Mouse (Mus musculus): ENCODE data around the gene Sertad2. TPM values are rescaled to one million over a fixed set of nuclear protein-coding genes. Genes with fewer than 3 reads are reported as not detected.

Sertad2 gene
- total RNA-seq, 2 experiments from 2014 or later = 21.9 to 23.6 TPM

- no peak for DNase-seq (ENCODE audit: low spot score in 2 of 2)
Measured at GRCm38 (mm10) chr11:20544801-20545515, 1.9 kb downstream of the Sertad2 start.

- no peak for DNase-seq (ENCODE audit: low spot score in 2 of 2)
Measured at GRCm38 (mm10) chr11:20549481-20549880, 6.4 kb downstream of the Sertad2 start.

DNA sequence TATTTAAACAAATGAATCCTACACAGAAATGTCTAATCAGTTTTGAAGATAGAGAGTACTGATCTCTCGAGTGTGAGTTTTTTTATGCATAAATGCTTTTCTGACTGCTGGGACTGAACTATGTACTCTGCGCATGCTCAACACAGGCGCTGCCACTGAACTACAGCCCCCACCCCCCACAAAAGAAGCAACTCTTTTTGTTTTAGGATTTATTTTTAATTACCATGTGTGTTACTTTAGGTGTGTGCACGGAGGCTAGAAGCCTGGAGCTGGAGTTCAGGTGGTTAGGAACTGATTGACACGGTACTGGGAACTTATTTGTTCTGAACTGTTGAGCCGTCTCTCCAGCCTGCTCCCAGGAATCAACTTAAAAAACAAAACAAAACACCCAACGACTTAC is 7.1 kb downstream of the Sertad2 start:
- DNase-seq (ENCODE audit: low spot score in 2 of 2) = no peak

DNA sequence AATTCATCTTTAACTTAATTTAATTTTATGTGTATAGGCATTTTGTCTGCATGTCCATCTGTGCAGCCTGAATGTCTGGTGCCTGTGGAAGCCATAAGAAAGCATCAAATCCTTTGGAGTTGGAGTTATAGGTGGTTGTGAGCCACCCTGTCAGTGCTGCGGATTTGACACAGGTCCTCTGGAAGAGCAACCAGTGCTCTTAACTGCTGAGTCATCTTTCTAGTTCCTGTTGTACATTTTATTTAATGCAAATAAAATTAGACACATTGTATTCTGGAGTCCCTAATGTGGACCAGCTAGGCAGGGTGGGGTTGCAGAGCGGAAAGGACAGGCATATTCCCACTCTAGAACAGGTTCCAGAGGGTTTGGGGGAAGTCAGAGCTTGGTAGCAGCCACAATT is 9.0 kb downstream of the Sertad2 start:
- no peak for DNase-seq (ENCODE audit: low spot score in 2 of 2)

GRCm38 (mm10) chr11:20552758-20553673 is 10.0 kb downstream of the Sertad2 start:
- no peak for DNase-seq (ENCODE audit: low spot score in 2 of 2)

- no peak for DNase-seq (ENCODE audit: low spot score in 2 of 2)
Measured at GRCm38 (mm10) chr11:20555651-20556050, 12.6 kb downstream of the Sertad2 start.

DNA sequence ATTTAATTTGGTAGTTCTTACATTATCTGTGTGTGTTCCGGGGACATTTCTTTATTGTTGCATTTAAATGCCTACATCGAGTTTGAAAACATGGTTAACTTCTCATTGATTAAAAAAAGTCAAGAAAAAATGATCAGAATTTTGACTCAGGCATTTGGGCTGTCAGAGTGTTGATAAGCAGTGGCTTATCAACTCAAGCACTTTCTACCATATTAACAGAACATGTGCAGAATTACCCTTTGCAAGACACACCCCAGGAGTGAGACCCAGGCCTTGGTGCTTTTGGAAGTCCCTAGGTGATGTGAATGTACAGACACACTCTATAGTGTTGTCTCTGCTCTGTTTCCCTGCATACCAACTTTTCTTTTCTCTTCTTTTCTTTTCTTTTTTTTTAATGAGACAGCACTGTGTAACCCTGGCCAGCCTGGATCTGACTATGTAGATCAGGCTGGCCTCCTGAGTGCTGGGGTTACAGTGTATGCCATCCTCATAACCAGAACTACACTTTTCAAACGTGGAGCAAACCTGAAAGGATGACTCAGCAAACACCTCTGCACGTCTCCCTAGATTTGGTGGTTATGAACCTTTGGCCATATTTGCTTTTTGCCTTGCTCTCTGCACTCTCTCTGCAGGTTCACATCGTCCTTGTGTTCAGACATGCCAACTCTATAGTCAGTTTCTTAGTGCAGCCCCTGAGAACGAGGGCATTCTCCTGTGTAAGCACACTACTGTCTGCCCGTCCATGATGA is 13.3 kb downstream of the Sertad2 start:
- DNase-seq (ENCODE audit: low spot score in 2 of 2) = no peak

DNA sequence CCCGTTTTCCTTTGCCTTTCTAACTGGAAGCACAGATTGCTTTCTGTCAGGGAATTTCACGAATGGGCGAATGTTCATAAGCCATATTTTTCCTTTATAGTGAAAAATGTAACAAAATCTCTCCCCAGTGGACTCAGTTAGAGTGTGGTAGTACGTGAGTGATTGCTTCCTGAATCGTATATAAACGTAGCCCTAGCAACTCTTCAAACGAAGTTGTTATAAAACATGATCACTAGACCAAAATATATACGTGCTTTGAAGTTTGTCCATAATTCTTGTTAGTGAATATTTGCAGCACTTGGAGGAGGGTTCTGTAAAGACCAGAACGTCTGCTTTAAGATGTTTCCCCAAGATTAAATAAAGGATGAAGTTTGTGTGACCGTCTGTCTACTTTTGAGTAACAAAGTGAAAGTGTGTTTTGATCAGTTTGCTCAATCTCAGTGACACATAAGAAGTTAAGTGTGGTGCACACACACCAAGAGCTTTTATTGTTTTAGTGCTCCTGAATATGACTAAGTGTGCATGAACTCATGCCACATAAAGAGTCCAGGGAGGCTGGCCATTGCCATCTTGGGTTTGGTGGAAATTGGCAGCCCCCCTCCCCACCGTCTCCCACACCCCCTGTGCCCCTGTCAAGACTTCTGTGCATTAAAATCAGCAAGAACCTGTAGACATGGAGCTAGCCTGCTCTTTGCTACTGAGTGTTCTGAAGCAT is 16.3 kb downstream of the Sertad2 start:
- DNase-seq (ENCODE audit: low spot score in 2 of 2) = no peak

GRCm38 (mm10) chr11:20559951-20560642 is 17.0 kb downstream of the Sertad2 start:
- no peak for DNase-seq (ENCODE audit: low spot score in 2 of 2)

DNA sequence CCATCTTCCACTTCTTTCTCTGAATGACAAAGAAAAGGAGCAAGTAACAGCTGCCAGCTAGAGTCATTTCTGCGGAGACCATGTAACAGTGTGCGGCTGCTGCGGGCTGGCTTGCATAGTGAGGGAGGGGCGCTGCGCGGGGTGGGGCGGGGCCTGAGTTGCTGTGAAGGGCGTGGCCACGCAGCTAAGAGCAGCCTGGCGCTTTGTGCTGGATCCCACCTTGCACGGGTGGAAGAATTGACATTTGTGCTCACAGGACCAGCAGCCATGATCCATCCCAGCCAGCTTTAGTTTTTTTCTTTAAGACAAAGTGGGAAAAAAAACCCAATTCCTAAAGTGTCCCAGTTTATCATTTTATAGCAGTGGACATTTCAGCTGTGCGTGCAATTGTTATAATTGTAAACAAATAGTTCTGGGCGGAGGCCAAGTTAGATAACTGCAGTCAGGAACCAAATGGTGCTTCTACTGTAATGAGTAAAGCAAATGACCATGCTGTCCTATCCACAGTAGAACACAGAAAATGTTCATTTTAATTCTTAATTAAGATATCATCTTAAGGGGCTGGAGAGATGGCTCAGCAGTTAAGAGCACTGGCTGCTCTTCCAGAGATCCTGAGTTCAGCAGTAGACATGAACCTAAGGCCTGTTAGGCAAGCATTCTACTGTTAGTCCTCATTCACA is 18.4 kb downstream of the Sertad2 start:
- peak in 1 of 2 experiments; percentile 14 for DNase-seq (ENCODE audit: low spot score in 2 of 2)

DNA sequence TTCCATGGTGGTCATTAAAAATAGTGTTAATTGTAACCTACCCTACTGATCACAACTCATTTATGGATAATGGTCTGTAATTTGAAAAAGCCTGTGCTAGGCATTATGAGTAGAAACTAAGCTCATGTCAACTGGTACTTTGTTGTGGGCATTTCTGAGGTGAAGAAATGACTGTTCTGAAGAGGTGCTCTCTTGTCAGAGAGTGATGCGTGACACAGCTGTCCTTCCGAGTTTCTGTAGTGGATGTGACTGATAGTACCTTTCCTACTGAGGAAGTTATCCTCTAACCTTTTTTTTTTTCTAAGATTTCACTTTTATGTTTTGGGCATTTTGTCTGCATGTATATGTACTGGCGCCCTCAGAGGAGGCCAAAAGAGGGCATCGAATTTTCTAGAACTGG is 22.0 kb downstream of the Sertad2 start:
- DNase-seq (ENCODE audit: low spot score in 2 of 2) = no peak

GRCm38 (mm10) chr11:20571702-20572413 is 28.8 kb downstream of the Sertad2 start:
- peak; percentile 17 to 49 for DNase-seq (ENCODE audit: low spot score in 2 of 2)

DNA sequence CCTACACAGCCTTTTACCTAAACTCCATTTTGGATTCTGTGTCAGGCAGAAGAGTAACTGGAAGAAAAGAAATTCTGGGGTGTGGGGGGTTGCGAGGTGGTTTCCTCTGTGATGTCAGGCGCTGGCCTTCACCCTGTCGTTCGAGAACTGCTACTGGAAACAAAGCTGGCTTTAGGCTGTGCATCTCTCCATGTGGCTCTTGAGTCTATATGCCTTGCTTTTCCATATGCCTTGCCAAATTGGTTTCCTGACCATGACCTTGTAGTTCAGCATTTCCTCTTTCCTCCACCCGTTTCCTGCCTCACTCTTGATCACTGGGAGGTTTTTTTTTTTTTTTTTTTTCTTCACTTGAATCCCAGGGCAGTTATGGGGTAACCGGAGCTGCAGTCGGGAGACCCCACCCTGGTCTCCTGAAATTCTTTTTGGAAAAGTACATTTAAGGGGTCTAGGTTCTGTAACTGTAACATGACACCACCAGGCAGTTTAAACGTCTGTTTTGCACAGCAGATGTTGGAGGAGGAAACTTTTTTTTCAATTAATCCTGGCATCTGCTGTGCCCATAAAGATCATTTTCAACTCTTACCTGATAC is 33.1 kb downstream of the Sertad2 start:
- no peak for DNase-seq (ENCODE audit: low spot score in 2 of 2)

DNA sequence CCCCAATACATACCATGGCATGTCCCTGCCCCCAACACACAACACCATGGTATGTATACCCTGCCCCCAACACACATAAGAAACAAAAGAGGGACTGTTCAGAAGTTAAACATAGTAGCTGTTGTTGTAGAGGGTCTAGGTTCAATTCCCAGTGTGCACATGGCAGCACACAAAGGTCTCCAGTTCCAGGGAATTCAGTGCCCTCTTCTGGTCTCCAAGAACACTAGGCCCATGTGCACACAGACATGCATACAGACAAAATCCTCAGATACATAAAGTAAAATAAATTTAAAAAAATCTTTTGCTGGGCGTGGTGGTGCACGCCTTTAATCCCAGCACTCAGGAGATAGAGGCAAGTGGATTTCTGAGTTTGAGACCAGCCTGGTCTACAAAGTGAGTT is 39.7 kb downstream of the Sertad2 start:
- DNase-seq (ENCODE audit: low spot score in 2 of 2) = no peak

GRCm38 (mm10) chr11:20585297-20585696 is 42.2 kb downstream of the Sertad2 start:
- DNase-seq (ENCODE audit: low spot score in 2 of 2) = no peak

- no peak for DNase-seq (ENCODE audit: low spot score in 2 of 2)
Measured at GRCm38 (mm10) chr11:20586180-20586579, 43.1 kb downstream of the Sertad2 start.

DNA sequence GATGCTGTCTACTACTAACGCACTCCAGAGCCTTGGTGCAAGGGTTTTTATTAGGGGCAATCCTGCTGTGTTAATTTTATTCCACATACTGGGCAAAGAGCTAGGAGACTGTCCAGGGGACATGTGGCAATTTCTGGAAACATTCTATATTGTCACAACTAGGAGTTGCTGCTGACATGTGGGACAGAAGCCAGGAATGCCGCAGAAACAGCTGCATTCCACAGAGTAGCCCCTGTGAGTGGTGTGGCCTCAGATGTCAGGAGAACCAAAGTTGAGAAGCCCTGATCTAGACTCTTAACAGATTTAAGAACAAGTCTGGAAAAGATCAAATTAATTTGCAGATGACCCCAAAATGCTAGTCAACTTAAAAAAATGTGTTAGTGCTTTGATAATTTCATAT is 46.3 kb downstream of the Sertad2 start:
- no peak for DNase-seq (ENCODE audit: low spot score in 2 of 2)

GRCm38 (mm10) chr11:20592010-20592409 is 49.0 kb downstream of the Sertad2 start:
- DNase-seq (ENCODE audit: low spot score in 2 of 2) = no peak
